Mouse (Mus musculus): ENCODE data around the gene Myo1e. TPM values are rescaled to one million over a fixed set of nuclear protein-coding genes. Genes with fewer than 3 reads are reported as not detected.
A peak's percentile ranks its signal among the peaks of the same experiment; 100 is the strongest.

Myo1e gene
- total RNA-seq, 2 experiments from 2014 or later, result 17.9 to 19.5 TPM

DNA sequence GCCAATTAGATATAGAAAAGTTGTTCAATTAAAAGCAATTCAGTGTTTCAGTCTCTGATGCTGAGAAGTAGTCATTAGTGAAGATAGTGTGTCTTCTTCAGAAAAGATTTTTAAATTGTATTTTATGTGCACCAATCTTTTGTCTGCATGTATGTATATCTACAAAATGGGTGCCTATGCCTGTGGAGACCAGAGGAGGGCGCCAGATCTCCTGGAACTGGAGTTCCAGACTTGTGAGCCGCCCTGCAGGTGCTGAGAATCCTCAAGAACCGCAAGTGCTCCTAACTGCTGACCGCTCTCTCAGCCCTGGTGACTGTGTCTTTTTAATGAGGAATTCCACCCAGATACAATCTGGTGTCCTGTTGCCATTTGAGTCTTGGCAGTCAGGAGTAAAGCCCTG is 76.0 kb downstream of the Myo1e start:
- no peak for DNase-seq

DNA sequence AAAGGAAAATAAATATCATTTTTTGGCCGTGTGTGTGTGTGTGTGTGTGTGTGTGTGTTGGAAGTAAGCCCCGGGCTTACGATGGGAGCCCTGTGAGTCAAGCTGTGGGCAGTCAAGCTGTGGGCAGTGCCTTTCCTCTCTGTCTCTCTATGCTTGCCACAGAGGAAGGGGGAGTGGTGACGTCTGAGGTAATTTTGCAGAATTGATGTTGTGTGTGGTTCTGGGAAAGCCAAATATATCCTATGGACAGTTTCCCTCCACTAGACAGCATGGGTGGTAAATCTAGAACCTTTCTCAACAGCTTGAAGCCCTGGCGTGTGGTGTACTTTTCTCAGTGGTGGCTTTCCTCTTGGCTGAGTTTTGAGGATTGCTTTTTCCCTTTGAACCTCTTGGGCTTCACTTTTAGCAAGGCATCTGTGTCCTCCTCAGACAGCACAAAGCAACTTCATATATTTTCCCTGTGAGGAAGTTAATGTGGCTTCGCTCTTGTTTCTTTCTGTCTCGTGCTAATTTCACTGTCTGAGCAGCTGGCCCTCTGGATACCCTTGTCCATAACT is 77.5 kb downstream of the Myo1e start:
- no peak for DNase-seq

DNA sequence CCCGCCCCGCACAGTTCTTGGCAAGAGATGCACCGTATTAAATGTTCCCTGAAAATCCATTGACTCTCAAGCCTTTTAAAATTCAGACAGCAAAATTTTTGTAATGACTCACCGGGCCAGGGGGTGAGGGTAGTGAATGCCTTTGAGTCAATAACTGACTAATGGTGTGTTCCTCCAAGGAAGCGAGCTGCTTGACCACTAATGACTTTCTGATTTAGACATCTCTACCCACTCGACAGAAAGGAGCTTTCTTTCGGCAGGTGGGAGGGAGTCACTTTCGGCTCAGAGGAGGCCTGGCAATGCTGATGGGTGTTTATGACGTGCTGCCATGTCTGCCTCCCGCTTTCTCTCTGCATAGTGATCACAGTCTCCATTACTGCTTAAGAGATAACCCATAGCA is 83.6 kb downstream of the Myo1e start:
- peak; percentile 7 for DNase-seq

- no peak for DNase-seq
These were observed 89.8 kb downstream of the Myo1e start for GRCm38 (mm10) chr9:70296916-70297315.

DNA sequence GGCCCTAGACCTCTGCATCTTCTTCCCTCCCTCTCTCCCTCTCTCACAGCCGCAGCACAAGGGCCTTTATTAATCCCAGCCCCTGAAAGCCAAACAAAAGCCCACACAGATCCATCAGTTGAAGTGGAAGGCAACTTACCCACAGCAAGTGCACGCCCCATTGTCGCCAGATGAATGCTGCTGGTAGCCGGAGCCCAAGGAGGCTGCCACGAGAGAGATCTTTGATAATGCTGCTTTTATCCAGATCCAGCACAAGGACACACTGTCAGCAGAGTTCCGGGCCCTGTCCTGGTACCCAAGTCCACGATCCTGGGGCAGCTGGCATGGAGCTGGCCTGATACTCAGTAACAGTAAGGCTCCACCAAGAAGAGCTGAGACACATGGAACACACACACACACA is 91.1 kb downstream of the Myo1e start:
- no peak for DNase-seq

GRCm38 (mm10) chr9:70300705-70301104 is 93.6 kb downstream of the Myo1e start:
- no peak for DNase-seq

DNA sequence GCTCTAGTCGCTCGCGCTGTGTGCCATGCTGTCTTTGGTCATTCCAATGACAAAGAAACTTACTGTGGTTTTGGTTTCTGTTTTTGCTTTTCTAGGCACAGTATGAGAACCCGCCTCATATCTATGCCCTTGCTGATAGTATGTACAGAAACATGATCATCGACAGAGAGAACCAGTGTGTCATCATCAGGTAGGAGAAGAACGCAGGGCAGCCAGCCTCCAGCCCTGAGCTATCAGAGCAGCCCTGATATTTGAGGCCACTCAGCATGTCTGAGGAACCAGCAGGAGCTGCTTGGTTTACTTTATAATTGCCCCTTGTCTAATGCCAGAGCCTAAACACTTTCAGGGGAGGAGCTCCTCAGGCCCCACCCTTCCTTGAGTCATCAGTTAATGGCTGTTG is 94.4 kb downstream of the Myo1e start:
- DNase-seq, result no peak

- DNase-seq, result no peak
These were observed 97.8 kb downstream of the Myo1e start for GRCm38 (mm10) chr9:70304901-70305300.

DNA sequence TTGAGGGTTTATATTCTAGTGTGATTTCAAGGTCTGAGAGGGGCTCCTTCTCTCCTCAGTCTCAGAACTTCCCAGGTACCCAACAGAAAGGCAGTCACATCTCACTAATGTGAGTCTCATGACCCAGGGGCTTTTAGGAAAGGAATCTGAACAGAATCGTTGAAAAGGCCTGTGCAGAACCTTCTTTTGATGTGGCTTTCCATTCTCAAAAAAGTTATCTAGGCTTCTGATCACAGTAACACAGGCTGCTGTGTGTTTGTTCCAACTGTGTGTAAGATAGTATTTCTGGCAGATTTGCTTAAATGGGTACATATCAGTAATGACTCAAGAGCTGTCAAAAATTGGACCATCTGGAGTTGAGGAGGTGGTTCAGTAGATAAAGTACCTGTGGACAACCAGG is 102.9 kb downstream of the Myo1e start:
- no peak for DNase-seq

GRCm38 (mm10) chr9:70314019-70314418 is 106.9 kb downstream of the Myo1e start:
- DNase-seq, result no peak

DNA sequence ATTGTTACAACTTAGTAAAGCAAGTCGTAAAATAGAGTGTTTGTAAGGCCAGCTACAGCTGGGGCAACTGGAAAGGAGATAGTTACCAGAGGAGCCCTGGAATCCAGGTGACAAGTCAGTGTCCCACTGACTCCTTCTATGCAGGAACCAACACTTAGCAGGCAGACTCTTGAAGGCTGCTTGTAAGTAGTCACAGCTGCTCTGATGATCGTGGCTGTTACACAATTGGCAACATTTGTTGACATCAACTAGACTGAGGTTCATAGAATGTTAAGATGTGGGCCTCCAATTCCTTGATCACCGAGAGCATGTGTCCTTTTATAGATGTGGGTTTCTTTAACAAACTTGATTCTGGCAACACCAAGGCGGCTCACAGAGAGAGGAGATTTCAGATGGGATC is 108.0 kb downstream of the Myo1e start:
- DNase-seq, result no peak

DNA sequence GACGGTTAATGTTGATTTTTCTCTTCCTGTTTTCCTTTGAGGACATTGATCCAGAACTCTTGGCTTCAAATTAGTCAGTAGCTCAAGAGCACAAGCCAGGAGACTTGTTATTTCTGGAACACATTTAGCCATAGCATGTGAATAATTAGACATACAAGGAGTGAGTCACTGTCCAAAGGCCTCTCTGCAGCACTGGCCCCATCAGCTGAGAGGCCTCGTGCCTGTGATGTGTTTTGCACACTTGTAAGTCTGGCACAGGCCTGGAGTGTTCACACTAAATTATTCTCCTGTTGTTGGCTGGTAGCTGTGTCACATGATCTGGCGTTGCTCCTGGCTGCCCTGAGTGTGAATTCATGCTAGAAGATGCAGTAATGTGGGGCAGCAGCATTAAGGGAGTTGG is 111.5 kb downstream of the Myo1e start:
- DNase-seq, result no peak

DNA sequence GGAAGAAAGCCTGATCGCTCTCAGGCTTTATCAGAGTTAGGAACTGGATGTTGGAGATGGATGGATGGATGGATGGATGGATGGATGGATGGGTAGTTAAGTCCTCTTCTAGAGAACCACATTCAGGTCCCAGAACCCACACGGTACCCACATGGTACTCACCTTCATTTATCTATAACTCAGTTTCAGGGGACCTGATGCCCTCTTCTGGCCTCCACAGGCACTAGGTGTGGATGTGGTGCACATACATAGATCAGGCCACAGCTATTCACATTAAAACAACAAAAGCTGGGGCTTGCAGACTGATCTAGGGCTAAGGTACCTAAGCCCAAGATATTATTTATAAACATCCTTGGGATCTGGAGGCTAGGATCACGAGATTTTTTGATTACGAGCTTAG is 117.2 kb downstream of the Myo1e start:
- no peak for DNase-seq

GRCm38 (mm10) chr9:70325880-70326595 is 118.9 kb downstream of the Myo1e start:
- peak; percentile 64 for DNase-seq

GRCm38 (mm10) chr9:70328193-70328841 is 121.2 kb downstream of the Myo1e start:
- no peak for DNase-seq

DNA sequence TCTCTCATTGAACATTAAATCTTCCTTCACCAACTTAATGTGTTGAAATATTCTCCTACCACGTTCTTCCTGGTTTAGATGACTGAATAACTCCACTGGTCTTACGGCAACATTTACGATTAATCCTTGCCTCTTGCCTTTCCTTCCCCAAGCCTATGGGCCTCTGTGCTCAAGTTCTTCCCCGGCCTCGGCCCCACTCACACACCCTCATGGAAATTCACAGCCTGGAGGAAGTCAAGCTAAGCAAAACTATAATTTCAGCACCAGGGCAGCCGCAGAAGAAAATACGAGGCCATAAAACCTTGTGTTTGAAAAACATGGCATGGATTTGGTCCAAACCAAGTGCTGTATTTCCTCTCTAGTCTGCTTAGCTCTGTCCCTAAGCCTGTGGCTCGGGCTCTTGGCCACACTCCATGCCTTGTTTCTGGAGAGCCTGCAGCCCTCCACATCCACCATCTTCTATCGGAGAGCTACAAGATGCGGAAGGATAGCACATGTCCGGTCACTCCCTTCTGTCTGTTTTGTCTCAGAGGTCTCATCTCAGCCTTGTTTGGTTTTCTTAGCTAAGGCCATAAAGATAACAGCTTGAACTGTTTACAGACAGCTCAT is 124.7 kb downstream of the Myo1e start:
- DNase-seq, result no peak

- no peak for DNase-seq
These were observed 131.2 kb downstream of the Myo1e start for GRCm38 (mm10) chr9:70338391-70338790.

- no peak for DNase-seq
These were observed 131.7 kb downstream of the Myo1e start for GRCm38 (mm10) chr9:70338894-70339293.

- DNase-seq, result peak; percentile 51
These were observed 142.1 kb downstream of the Myo1e start for GRCm38 (mm10) chr9:70349274-70349673.

GRCm38 (mm10) chr9:70351570-70352277 is 144.6 kb downstream of the Myo1e start:
- DNase-seq, result no peak

DNA sequence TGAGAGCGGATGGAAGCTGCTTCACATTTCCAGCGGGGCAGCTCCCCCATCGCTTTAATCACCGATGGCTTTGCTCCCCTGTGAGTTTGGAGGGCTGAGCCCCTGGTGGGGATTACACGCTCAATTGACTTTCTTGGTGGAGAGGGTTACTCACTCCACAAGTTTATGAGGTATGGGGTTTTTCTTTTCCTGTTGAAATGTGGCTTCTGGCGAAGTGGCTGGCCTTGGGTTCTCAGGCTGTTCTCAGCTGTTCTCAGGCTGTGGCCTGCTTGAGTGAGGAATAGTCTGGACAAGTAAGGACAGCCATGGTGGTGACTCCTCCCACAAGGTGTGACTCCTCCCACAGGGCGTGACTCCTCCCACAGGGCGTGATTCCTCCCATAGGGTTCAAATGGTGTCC is 149.1 kb downstream of the Myo1e start:
- DNase-seq, result no peak

- no peak for DNase-seq
These were observed 152.4 kb downstream of the Myo1e start for GRCm38 (mm10) chr9:70359402-70360131.
